Mouse (Mus musculus): ENCODE results near the gene Pclo. TPM values are rescaled to one million over a fixed set of nuclear protein-coding genes. Genes with fewer than 3 reads are reported as not detected.

The Pclo gene
- polyA plus RNA-seq, 1 experiment, result 66.8 TPM

DNA sequence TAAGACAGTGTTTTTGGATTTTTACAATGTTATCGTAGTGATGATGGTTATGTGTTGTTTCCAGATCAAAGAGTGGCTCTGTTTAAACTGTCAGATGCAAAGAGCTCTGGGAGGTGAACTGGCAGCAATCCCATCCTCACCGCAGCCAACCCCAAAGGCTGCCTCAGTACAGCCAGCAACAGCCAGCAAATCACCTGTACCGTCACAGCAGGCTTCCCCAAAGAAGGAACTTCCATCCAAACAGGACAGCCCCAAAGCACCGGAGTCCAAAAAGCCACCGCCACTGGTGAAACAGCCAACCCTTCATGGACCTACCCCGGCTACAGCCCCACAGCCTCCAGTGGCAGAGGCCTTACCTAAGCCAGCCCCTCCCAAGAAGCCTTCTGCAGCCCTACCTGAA lies 24.6 kb downstream of the Pclo start:
- Histone ChIP-seq H3K4me3 (ENCODE audit: insufficient read depth, low read length) (no peak overlapping the region), H3K4me1 (ENCODE audit: control insufficient read depth, insufficient read depth, low read length) (peaks cover 2% of the 10 kb centered on the region; the same call in 1 of the 2 replicates), H3K27ac (ENCODE audit: insufficient read depth, low read length) (no peak overlapping the region)
- TF ChIP-seq POLR2A (IDR thresholded peaks at IDR 0.05; ENCODE audit: extremely low read depth, insufficient read depth, low read length), result no peak
- TF ChIP-seq CTCF (IDR thresholded peaks at IDR 0.05; ENCODE audit: extremely low read depth, insufficient read depth, low read length), result no peak

DNA sequence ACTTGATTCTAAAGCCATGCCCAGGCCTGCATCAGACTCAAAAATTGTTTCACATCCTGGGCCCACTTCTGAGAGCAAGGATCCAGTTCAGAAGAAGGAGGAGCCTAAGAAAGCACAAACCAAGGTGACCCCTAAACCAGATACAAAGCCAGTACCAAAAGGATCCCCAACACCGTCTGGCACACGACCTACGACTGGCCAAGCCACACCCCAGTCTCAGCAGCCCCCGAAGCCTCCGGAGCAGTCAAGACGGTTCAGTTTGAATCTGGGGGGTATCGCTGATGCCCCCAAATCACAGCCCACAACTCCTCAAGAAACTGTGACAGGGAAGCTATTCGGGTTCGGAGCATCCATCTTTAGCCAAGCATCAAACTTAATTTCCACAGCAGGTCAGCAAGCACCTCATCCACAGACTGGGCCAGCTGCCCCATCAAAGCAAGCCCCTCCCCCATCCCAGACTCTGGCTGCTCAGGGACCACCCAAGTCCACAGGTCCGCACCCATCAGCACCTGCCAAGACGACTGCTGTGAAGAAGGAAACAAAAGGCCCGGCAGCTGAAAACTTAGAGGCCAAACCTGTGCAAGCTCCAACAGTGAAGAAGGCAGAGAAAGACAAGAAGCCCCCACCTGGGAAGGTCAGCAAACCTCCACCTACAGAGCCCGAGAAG lies 25.4 kb downstream of the Pclo start:
- Histone ChIP-seq H3K4me3 (ENCODE audit: insufficient read depth, low read length) (no peak overlapping the region), H3K4me1 (ENCODE audit: control insufficient read depth, insufficient read depth, low read length) (peaks cover 2% of the 10 kb centered on the region; the same call in 1 of the 2 replicates), H3K27ac (ENCODE audit: insufficient read depth, low read length) (no peak overlapping the region)
- TF ChIP-seq CTCF (IDR thresholded peaks at IDR 0.05; ENCODE audit: extremely low read depth, insufficient read depth, low read length) (no peak), POLR2A (IDR thresholded peaks at IDR 0.05; ENCODE audit: extremely low read depth, insufficient read depth, low read length) (no peak)

DNA sequence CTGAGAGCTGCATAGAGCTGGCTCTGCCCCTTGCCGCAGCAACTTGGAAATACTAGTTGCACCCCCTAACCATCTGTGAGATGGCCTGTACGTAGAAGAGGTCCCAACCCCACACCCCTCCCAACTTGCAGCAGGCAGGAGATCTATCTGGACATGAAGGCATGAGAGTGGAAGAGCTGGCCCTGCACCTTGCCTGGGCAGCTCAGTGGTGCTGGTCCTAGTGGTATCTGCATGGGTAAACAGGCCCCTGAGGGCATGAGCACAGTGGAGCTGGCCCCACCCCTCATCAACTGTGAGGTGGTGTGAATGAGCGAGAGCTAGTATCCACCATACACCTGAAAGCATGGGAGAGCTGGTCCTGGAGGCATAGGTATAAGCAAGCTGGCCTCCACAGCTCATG lies 60.9 kb downstream of the Pclo start:
- TF ChIP-seq CTCF (IDR thresholded peaks at IDR 0.05; ENCODE audit: extremely low read depth, insufficient read depth, low read length) (no peak), POLR2A (IDR thresholded peaks at IDR 0.05; ENCODE audit: extremely low read depth, insufficient read depth, low read length) (no peak)
- no peak overlapping the region for H3K27ac ChIP-seq (ENCODE audit: insufficient read depth, low read length)
- H3K4me1 ChIP-seq (ENCODE audit: control insufficient read depth, insufficient read depth, low read length), result no peaks in the 10 kb centered on the region
- H3K4me3 ChIP-seq (ENCODE audit: insufficient read depth, low read length), result no peak overlapping the region

DNA sequence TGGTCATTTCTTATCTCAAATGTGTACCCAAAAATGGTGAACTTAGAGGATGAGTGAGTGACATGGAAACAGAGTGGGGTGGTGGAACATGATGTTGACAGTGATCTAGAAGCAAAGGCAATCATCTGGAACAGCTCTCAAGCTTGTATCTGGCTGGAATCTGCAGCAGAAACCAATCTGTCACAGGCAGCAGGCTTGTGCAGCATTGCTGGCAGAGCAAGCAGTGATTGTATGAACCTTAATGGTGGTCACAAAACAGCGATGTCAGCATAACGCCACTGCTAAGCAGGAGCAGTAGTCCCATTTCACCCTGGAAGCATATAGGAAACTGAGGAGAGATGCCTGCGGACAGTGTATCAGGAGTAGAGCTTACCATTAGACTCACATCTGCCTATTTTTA lies 76.8 kb downstream of the Pclo start:
- no peak for TF ChIP-seq CTCF (IDR thresholded peaks at IDR 0.05; ENCODE audit: extremely low read depth, insufficient read depth, low read length)
- Histone ChIP-seq H3K4me1 (ENCODE audit: control insufficient read depth, insufficient read depth, low read length) (no peaks in the 10 kb centered on the region), H3K27ac (ENCODE audit: insufficient read depth, low read length) (no peak overlapping the region), H3K4me3 (ENCODE audit: insufficient read depth, low read length) (no peak overlapping the region)

DNA sequence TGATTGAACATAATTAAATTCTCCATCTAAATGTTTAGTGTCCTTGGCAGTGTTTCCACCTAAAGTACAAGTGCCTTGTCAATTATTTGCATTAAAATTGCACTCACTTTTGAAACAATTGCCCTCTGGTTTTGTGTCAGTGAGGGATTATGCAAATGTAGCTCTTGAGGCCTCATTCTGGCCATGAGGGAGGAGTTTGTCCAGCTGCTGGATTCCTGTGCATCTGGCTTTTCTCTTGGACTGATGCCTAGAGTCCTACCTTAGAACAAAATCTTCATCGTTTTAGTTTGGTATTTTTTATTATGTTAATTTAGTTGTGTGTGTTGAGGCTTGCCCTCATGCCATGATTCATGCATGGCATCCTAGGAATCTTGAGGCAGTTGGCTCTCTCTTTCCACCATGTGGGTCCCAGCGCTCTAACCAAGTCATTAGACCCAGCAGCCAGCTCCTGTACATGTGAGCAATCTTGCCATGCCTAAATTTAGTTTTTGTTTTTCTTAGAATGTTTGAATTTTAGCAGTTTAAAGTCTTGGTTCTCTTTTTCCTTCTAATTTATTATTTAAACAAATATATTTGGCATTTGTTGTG lies 80.8 kb downstream of the Pclo start:
- H3K27ac ChIP-seq (ENCODE audit: insufficient read depth, low read length), result no peak overlapping the region
- no peak overlapping the region for H3K4me3 ChIP-seq (ENCODE audit: insufficient read depth, low read length)
- TF ChIP-seq POLR2A (IDR thresholded peaks at IDR 0.05; ENCODE audit: extremely low read depth, insufficient read depth, low read length) (no peak), CTCF (IDR thresholded peaks at IDR 0.05; ENCODE audit: extremely low read depth, insufficient read depth, low read length) (no peak)
- H3K4me1 ChIP-seq (ENCODE audit: control insufficient read depth, insufficient read depth, low read length), result no peaks in the 10 kb centered on the region

DNA sequence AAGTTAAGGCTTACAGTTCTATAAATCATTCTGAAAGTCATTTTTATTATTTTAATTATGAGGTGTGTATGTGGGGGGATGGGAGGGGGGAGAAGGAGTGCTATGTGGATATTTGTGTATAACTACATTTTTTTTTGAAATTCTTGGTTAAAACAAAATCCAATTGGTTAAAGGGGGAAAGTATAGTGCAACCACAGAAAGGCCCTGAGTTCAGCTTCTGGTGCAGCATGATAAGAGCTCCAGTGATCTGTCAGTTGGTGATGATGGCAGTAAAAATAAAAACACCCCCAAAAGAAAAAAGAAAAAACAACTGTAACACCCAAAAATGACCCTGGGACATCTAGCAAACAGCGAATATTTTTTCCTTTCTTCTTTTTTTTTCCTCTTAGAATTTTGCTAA lies 93.6 kb downstream of the Pclo start:
- H3K27ac ChIP-seq (ENCODE audit: insufficient read depth, low read length), result no peak overlapping the region
- no peak overlapping the region for H3K4me3 ChIP-seq (ENCODE audit: insufficient read depth, low read length)
- H3K4me1 ChIP-seq (ENCODE audit: control insufficient read depth, insufficient read depth, low read length), result no peaks in the 10 kb centered on the region
- TF ChIP-seq POLR2A (IDR thresholded peaks at IDR 0.05; ENCODE audit: extremely low read depth, insufficient read depth, low read length) (no peak), CTCF (IDR thresholded peaks at IDR 0.05; ENCODE audit: extremely low read depth, insufficient read depth, low read length) (no peak)

DNA sequence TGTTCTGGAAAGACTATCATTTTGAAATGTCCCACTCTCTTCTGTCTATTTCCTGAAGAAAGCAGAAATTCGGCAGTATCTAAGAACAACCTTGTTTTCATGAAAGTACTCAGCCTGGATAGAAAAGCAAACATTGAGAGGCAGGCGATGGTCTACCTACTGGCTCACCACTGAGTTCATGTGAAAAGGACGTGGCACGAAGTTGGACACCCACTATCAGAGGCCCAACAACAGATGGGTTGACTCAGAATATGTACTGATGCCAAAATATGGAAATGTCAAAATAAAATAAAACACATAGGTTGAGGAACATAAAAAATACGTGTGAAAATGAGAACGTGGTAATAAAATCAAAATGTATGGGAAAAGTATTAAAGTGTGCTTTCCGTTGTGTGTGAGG lies 106.4 kb downstream of the Pclo start:
- TF ChIP-seq POLR2A (IDR thresholded peaks at IDR 0.05; ENCODE audit: extremely low read depth, insufficient read depth, low read length) (no peak), CTCF (IDR thresholded peaks at IDR 0.05; ENCODE audit: extremely low read depth, insufficient read depth, low read length) (no peak)
- Histone ChIP-seq H3K4me3 (ENCODE audit: insufficient read depth, low read length) (no peak overlapping the region), H3K27ac (ENCODE audit: insufficient read depth, low read length) (no peak overlapping the region), H3K4me1 (ENCODE audit: control insufficient read depth, insufficient read depth, low read length) (0 out of 2 replicates have a peak, but pooled peaks cover 1% of the 10 kb centered on the region)

DNA sequence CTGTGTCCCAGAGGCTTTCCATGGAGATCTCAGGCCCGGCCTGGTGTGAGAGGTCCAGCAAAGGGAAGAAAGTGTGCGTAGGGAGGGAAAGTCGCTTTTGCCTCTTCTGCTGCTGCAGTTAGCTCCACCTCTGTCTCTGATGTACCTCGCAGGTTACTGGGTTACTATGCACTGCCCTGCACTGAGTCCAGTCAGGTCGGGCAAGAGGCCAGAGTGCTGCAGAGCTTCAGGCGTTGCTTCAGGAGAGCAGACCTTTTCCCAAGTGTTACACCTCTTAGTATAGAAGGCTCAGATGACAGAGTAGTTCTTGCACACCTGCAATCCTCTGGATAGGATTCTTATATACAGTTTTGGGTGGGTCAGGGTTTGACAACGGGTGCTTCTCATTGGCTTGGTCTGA lies 108.6 kb downstream of the Pclo start:
- Histone ChIP-seq H3K4me3 (ENCODE audit: insufficient read depth, low read length) (no peak overlapping the region), H3K27ac (ENCODE audit: insufficient read depth, low read length) (no peak overlapping the region), H3K4me1 (ENCODE audit: control insufficient read depth, insufficient read depth, low read length) (0 out of 2 replicates have a peak, but pooled peaks cover 1% of the 10 kb centered on the region)
- TF ChIP-seq CTCF (IDR thresholded peaks at IDR 0.05; ENCODE audit: extremely low read depth, insufficient read depth, low read length), result no peak
- no peak for TF ChIP-seq POLR2A (IDR thresholded peaks at IDR 0.05; ENCODE audit: extremely low read depth, insufficient read depth, low read length)

DNA sequence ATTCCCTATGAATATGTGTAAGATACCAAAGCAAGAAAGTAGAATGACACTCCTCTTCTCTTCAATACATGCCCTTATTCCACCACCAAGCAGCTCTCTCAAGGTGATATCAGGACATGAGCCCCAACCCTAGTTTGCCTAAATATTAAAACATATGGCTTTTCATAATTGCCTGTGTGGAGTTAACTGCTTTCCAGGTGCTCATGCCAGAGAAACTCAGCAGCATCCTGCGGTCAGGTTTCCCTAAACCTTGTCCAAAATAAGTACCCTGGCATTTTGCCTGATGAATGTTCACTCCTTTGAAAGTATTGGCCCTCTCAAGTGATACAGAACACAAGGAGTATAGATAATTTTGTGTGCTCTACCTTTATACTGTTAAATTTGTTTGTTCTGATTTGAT lies 126.5 kb downstream of the Pclo start:
- H3K27ac ChIP-seq (ENCODE audit: insufficient read depth, low read length), result no peak overlapping the region
- TF ChIP-seq POLR2A (IDR thresholded peaks at IDR 0.05; ENCODE audit: extremely low read depth, insufficient read depth, low read length), result no peak
- TF ChIP-seq CTCF (IDR thresholded peaks at IDR 0.05; ENCODE audit: extremely low read depth, insufficient read depth, low read length), result no peak
- no peaks in the 10 kb centered on the region for H3K4me1 ChIP-seq (ENCODE audit: control insufficient read depth, insufficient read depth, low read length)
- H3K4me3 ChIP-seq (ENCODE audit: insufficient read depth, low read length), result no peak overlapping the region

DNA sequence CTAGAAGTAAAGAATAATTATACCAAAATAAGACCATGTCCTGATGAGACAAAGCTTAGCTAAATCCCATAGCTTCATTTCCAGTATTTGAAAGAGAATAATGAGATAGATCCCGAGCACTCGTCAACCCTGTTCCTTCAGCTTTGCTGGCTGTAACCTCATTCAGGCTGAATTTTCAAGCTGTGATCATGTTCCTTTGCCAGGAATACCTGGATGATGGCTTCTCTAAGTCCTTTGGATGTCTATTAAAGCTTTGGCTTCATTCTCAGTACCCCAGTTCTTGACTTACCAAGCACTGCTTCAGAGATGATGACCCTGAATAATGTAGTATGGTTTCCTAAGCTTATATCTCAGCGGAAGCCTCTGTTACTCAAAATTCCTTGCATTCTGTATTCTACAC lies 131.1 kb downstream of the Pclo start:
- no peak overlapping the region for H3K27ac ChIP-seq (ENCODE audit: insufficient read depth, low read length)
- H3K4me3 ChIP-seq (ENCODE audit: insufficient read depth, low read length), result no peak overlapping the region
- H3K4me1 ChIP-seq (ENCODE audit: control insufficient read depth, insufficient read depth, low read length), result no peaks in the 10 kb centered on the region
- TF ChIP-seq CTCF (IDR thresholded peaks at IDR 0.05; ENCODE audit: extremely low read depth, insufficient read depth, low read length) (no peak), POLR2A (IDR thresholded peaks at IDR 0.05; ENCODE audit: extremely low read depth, insufficient read depth, low read length) (no peak)

Measured in cortical plate, adult 2 months (tissue).